In genomic region chr5:106276186-106276585, GRCm38 (mm10) we compare ENCODE assay signal across 8 mouse cellular contexts.
DNase-seq lines count a peak whose midpoint lies in the region; ATAC-seq lines count a peak whose summit lies in the region.

No protein-coding gene starts in this region.

- 5% methylated on average over 2 of the region's 2 CpGs for WGBS in forebrain, embryonic 15.5 days
- WGBS in forebrain, embryonic 11.5 days, result 12% methylated on average over 2 of the region's 2 CpGs

- 0 out of 2 replicates have a peak, but pooled peaks cover 5% of the 10 kb centered on the region for H3K4me1 ChIP-seq in forebrain, embryonic 15.5 days
- H3K4me1 ChIP-seq in forebrain, embryonic 11.5 days (replicated peaks; ENCODE audit: control insufficient read depth, insufficient read depth, low read length), result no peaks in the 10 kb centered on the region

- H3K27me3 ChIP-seq in forebrain, embryonic 15.5 days, result no peaks in the 10 kb centered on the region
- no peaks in the 10 kb centered on the region for H3K27me3 ChIP-seq in forebrain, embryonic 11.5 days (ENCODE audit: control insufficient read depth, insufficient read depth, low read length)

- no peak overlapping the region for H3K4me3 ChIP-seq in forebrain, embryonic 15.5 days
- H3K4me3 ChIP-seq in forebrain, embryonic 11.5 days (ENCODE audit: low read depth, low read length), result no peak overlapping the region

- no peaks in the 10 kb centered on the region for H3K36me3 ChIP-seq in forebrain, embryonic 15.5 days
- no peaks in the 10 kb centered on the region for H3K36me3 ChIP-seq in forebrain, embryonic 11.5 days (ENCODE audit: control insufficient read depth, insufficient read depth, low read length)

- no peaks in the 10 kb centered on the region for H3K9me3 ChIP-seq in forebrain, embryonic 15.5 days
- no peaks in the 10 kb centered on the region for H3K9me3 ChIP-seq in forebrain, embryonic 11.5 days (ENCODE audit: control insufficient read depth, low read length)

- no peak overlapping the region for H3K27ac ChIP-seq in forebrain, embryonic 15.5 days (replicated peaks)
- H3K27ac ChIP-seq in forebrain, embryonic 11.5 days (ENCODE audit: low read depth, low read length), result no peak overlapping the region

- no peak for DNase-seq in forebrain, embryonic 11.5 days (ENCODE audit: low spot score)
- peak; percentile 2 for DNase-seq in ovary, postnatal 14 days (ENCODE audit: low spot score)
- DNase-seq in ovary, adult 18-20 months (ENCODE audit: low spot score), result no peak
- DNase-seq in layer of hippocampus, adult 9-10 months (ENCODE audit: low spot score), result peak; percentile 20
- DNase-seq in gastrocnemius, postnatal 10 days, result no peak
- DNase-seq in spleen, adult 18-20 months, result no peak
- no peak for DNase-seq in thymus, postnatal 10 days (ENCODE audit: low spot score in 2 of 2)

- no peak overlapping the region for H3K4me2 ChIP-seq in forebrain, embryonic 15.5 days (replicated peaks)
- no peak overlapping the region for H3K4me2 ChIP-seq in forebrain, embryonic 11.5 days (ENCODE audit: low read depth, low read length, severe bottlenecking)

- no peak overlapping the region for H3K9ac ChIP-seq in forebrain, embryonic 15.5 days (replicated peaks)
- no peak overlapping the region for H3K9ac ChIP-seq in forebrain, embryonic 11.5 days (ENCODE audit: low read length)

- ATAC-seq in forebrain, embryonic 15.5 days (replicated peaks), result peak; percentile 46; the same call in 1 of the 2 replicates
- ATAC-seq in forebrain, embryonic 11.5 days (replicated peaks; ENCODE audit: low FRiP score), result no peak

Comparison
In these comparisons a context has a peak if more than half of its experiments do, and no peak if none do; other contexts are left out.
1. DNase-seq: peak in ovary, postnatal 14 days (single experiment) and layer of hippocampus, adult 9-10 months (single experiment); none in forebrain, embryonic 11.5 days (single experiment), ovary, adult 18-20 months (single experiment), gastrocnemius, postnatal 10 days (single experiment), spleen, adult 18-20 months (0 of 2) and thymus, postnatal 10 days (0 of 2).